Mouse (Mus musculus) ZHBTc4 (cell line): Measurements from ENCODE around the gene Olfr1395.
"Not testable (repeated sequence)": the region's sequence is repeated elsewhere in the genome, so short reads cannot be mapped to it uniquely, and the experiment has no call there.

ENCODE experiments used
- DNase-seq: peaks from one replicate; pipeline ENCODE4 v3.0.0-alpha.2; 2011; ENCODE audit warnings: low read depth, low spot score

Olfr1395 gene

DNA sequence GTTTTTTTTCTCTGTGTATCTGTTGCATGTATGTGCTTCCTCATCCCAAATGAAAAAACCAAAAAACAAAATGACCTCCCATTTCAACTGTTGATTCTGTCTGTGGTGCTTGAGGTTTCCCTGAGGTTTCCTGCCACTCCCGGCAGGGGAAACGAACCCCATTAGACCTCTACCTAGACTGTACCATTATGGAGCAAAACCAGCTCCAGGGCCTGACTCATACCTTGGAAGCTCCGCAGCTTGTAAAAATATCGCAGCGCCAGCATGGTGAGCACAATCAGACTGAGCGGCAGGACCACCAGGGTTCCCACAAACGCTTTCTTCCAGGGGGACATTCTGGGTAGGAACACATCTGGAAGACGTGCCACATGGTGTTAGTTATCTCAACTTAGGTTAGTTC lies 33.3 kb downstream of the Olfr1395 start:
- DNase-seq: no peak

DNA sequence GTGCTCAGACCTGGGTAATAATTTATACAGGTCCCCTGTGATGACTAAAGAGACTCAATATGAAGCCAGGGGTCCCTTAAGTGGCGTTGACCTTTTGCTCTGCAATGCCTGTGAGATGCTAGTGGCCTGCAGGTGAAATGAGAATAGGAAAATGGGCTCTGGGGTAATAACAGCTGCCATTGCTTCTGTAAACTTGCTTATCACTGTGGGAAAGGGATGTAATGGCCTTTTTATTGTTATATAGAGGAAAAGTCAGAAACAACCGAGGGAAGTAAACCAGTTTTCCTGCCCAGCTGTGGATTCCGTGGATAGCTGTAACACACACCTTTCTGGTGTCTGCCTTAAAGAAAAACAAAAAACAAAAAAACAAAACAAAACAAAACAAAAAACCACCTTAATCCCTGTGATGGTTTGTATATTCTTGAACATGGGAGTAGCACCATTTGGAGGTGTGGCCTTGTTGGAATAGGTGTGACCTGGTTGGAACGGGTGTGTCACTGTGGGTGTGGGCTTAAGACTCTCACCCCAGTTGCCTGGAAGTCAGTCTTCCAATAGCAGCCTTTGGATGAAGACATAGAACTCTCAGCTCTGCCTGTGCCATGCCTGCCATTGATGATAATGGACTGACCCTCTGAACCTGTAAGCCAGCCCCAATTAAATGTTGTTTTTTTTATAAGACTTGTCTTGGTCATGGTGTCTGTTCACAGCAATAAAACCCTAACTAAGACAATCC lies 34.1 kb downstream of the Olfr1395 start:
- not testable (repeated sequence) for DNase-seq

DNA sequence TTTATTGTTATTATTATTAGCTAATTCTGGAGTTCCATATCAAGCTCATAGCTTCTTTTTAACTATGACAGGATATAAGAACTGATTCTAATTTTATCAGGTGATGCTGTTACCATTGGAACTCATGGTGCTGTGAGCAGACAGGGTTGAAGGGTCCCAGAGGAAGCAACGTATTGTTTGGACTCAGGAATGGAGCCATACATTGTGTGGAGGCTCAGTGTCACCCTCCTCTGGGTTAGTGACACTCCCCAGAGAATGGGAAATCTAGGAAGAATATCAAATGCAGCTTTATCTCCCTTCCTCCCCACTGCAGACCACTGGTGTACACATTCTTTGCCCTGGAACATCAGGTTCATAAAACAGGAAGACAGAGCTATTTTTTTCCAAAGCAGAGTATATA lies 41.1 kb downstream of the Olfr1395 start:
- no peak for DNase-seq

DNA sequence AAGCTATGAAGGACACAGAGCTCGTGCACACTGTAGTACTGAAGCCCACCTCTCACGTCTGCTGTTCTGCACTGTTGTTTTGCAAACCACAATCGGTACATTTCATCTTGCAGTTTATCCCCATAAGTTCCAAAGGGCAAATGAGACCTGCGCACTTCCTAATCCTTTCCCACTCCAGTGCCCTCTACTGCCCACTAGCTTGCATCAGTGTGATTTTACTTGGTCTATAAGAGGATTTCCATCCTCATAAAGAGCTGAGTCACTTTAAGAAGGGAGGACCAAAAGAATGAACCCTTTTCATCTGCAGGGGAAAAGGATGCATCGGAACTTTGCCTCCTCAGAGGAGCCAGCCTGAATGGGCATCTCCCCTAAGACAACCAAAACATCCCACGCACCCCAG lies 44.4 kb downstream of the Olfr1395 start:
- no peak for DNase-seq

DNA sequence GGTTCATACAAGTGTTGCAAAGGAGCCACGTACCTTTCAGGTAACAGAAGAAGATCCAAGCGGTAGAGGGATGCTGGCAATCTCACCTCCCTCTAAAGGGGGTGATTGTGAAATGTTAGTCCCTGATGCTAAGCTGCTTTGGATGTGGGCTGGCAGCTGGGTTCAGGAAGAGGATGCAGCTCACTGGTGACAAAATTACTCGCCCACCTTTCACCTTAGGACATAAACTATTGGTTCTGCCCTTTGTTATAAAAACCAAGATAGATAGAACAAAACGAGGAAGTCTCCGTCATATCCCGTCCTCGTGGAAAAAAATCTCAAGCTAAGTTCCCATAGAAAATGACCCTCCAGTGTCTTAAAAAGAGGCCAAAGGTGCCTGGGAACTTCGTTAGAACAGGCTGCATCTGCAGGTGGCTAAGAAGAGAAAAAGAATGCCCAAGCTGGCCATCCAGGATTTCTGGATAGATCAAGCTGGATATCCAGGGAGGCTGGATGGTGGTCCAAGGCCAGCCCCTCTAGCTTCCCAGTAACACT lies 44.9 kb downstream of the Olfr1395 start, which contains the start of gene Btnl9:
Btnl9 (minus strand) TSS at position 205 of the 534 bp plus-strand sequence.
- DNase-seq: no peak

DNA sequence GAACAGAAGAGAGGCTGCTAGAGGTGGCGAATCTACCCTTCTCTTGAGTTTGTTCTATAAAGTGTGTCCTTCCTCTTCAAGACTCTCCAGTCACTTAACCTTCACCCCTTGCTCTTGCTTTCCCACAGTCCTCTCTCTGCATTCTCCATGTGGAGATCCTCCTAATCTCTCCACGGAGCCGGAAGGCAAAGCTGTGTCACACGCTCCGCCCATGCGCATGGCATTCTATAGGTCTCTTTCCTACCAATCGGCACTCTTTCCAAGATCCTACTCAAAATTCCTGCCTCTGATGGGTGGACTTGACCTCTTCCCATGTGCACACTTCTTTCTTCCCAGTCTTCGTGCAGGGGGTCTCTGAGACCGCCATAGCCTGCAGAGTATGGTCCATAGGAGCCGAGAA lies 45.6 kb downstream of the Olfr1395 start:
- peak; percentile 57 for DNase-seq

DNA sequence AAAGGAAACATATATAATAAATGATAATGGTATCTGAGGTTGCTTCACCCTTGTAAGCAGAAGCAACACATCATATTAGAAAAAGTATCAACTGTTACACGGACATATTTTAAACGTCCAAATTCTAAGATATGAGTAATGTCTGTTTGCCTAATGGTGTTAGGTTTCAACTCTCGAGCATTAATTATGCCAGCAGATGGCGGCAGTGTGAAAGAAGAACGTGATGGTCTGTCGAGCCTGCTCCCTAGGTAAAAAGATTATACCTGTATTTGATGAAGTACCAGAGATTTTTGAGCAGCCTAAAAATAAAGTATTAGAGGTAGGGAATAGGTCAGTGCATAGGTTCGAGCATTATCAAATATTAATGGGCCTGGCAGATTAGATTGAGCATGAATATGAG lies 47.7 kb downstream of the Olfr1395 start:
- peak; percentile 27 for DNase-seq

DNA sequence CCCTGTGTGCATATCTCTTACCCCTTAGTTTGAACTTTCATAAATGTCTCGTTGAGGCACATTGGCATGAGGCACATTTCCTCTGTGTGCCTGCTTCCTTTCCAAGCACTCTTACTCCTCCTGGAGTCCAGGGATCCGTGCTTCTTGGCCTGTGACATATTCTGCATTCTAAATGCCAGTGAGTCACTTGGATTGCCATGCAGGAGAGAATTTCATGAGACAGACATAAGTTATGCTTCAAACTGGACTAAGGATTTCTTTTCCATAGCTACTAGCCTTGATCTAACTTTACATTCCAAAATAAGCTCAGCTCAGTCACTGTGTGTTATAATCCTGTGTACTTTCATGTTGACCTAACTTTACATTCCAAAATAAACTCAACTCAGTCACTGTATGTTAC lies 49.0 kb downstream of the Olfr1395 start:
- DNase-seq: no peak

DNA sequence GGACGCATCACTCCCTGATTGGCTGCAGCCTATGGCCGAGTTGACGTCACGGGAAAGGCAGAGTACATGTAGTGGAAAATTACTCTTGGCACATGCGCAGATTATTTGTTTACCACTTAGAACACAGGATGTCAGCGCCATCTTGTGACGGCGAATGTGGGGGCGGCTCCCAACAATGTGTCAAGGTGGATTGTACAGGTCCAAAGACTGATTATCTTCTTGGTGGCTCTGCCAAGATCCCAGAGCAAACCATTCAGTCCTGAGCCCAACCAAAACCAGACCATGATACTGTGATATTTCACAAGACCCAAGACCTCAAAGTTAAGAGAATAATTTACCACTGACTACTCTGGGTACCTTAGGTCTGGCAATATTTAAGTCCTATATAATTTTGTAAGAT lies 52.7 kb downstream of the Olfr1395 start:
- DNase-seq: peak; percentile 42

DNA sequence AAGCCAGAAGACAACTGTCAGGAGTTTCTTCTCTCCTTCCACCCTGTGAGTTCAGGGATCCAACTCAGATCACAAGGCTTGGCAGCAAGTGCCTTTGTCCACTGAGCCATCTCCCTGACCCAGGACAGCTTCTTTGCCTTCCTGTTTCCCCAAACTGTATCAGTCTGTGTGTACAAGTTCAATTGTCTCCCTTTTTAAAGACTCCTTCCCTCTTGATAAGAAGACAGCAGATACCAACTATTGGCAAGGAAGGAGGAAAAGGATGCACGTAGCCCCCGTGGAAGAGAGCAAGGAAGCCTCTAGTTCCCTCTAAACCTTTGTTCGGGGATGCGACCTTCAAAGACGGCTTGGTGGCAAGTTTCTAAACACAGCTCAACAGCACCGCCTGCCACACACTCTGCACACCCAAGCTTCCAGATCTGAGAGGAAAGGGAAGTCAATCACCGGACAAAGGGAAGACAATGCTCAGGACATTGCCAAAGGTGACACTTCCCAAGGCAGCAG lies 53.8 kb downstream of the Olfr1395 start:
- peak; percentile 54 for DNase-seq
